Comparison of ENCODE assay signal across 29 mouse cellular contexts in the genomic region with DNA sequence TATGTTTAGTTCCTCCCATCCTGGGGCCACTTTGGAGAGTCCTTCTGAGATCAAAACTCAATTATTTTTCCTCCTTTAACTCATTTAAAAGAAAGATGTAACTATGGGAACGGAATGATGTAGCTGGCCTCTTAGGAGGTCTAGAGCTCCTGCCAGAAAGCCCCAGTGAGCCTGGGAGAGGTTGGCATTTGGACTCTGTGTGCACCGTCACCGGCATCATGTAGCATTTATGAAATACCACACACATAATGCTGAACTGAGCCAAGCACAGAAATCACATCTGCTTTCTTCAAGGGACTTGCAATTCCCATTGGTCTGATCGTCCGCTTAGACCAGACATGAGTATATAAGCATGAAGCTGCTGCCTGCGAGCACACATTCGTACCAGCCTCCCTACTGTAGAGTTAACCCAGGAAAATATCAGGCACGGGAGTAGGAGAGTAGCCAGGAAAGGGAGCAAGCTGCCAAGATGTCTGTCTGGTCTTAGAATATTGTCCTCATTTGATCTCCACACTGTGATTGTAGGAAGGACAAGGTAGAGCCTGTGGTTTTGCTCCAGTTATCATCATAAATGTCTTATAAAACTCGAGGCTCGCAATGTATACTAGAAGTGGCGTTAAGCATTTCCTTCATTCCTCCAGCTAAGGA. TPM values are rescaled to one million over a fixed set of nuclear protein-coding genes. Genes with fewer than 3 reads are reported as not detected.
DNase-seq lines count a peak whose midpoint lies in the region; ATAC-seq and TF ChIP-seq lines count a peak whose summit lies in the region.
"Had no signal": no experiment of that assay in that cellular context is flagged by ENCODE, and none has a peak within 500 bp of the region (broad histone marks: within the 10 kb centered on the region; RNA-seq: fewer than 3 reads in every experiment).

No protein-coding gene starts in this region.

- H3K36me3 ChIP-seq in embryonic facial prominence, embryonic 14.5 days (ENCODE audit: control insufficient read depth, insufficient read depth, low read length) = no peaks in the 10 kb centered on the region
- no peaks in the 10 kb centered on the region for H3K36me3 ChIP-seq in embryonic facial prominence, embryonic 10.5 days (replicated peaks)
- H3K36me3 ChIP-seq in hindbrain, postnatal 0 days (ENCODE audit: insufficient read depth, low read length) = no peaks in the 10 kb centered on the region
- 0 out of 2 replicates have a peak, but pooled peaks cover 4% of the 10 kb centered on the region for H3K36me3 ChIP-seq in hindbrain, embryonic 13.5 days
- H3K36me3 ChIP-seq: forebrain, embryonic 10.5 days; forebrain, embryonic 15.5 days; hindbrain, embryonic 10.5 days; intestine, embryonic 15.5 days; midbrain, embryonic 13.5 days had no signal

- TF ChIP-seq POLR2A in brain, embryonic 14.5 days (IDR thresholded peaks at IDR 0.05; ENCODE audit: borderline replicate concordance, extremely low read depth, insufficient read depth, insufficient read length, poor library complexity, severe bottlenecking) = no peak

- peak; percentile 67 for ATAC-seq in embryonic facial prominence, embryonic 14.5 days (ENCODE audit: low read depth)
- 0 out of 2 replicates have a peak, but pooled peaks have one; percentile 40 for ATAC-seq in hindbrain, postnatal 0 days
- ATAC-seq in hindbrain, embryonic 13.5 days (ENCODE audit: low FRiP score) = no peak
- no peak for ATAC-seq in megakaryocyte, adult 5-6 weeks (ENCODE audit: poor library complexity, severe bottlenecking)
- ATAC-seq: CD4-positive, CD25-positive, alpha-beta regulatory T cell, adult 4 months; forebrain, embryonic 15.5 days; hindbrain, embryonic 16.5 days; intestine, embryonic 15.5 days; liver, postnatal 0 days; midbrain, embryonic 13.5 days had no signal

- H3K4me3 ChIP-seq in embryonic facial prominence, embryonic 14.5 days (ENCODE audit: low read depth, low read length) = no peak overlapping the region
- H3K4me3 ChIP-seq in embryonic facial prominence, embryonic 10.5 days = no peak overlapping the region
- H3K4me3 ChIP-seq in hindbrain, postnatal 0 days (ENCODE audit: low read length) = no peak overlapping the region
- no peak overlapping the region for H3K4me3 ChIP-seq in hindbrain, embryonic 13.5 days
- H3K4me3 ChIP-seq: forebrain, embryonic 10.5 days; forebrain, embryonic 15.5 days; hindbrain, embryonic 10.5 days; intestine, embryonic 15.5 days; layer of hippocampus, adult 2 months; left cerebral cortex, adult 2 months; megakaryocyte, embryonic 14.5 days; midbrain, embryonic 13.5 days had no signal

- peak; percentile 64 for DNase-seq in embryonic facial prominence, embryonic 14.5 days (ENCODE audit: low spot score)
- DNase-seq in embryonic facial prominence, embryonic 10.5 days (ENCODE audit: low spot score) = no peak
- DNase-seq in hindbrain, postnatal 0 days (ENCODE audit: low spot score) = peak; percentile 31
- peak; percentile 14 for DNase-seq in brain, embryonic 14.5 days (ENCODE audit: low read depth)
- DNase-seq in skeletal muscle tissue, adult 2 months (ENCODE audit: low read depth, low spot score) = peak; percentile 22
- DNase-seq: adrenal gland, postnatal 25 days; cerebellum, adult 9-11 months; kidney, adult 2 months; kidney, postnatal 36 days; liver, postnatal 0 days; lung, postnatal 36 days; thymus, postnatal 4 days had no signal

- WGBS in embryonic facial prominence, embryonic 14.5 days = 73% methylated on average over 11 of the region's 11 CpGs
- 90% methylated on average over 11 of the region's 11 CpGs for WGBS in embryonic facial prominence, embryonic 10.5 days
- WGBS in hindbrain, postnatal 0 days = 55% methylated on average over 11 of the region's 11 CpGs
- WGBS in hindbrain, embryonic 13.5 days = 86% methylated on average over 11 of the region's 11 CpGs

- no peak overlapping the region for H3K9ac ChIP-seq in embryonic facial prominence, embryonic 14.5 days (ENCODE audit: low read depth, low read length)
- H3K9ac ChIP-seq in hindbrain, postnatal 0 days (replicated peaks; ENCODE audit: low read length) = no peak overlapping the region
- H3K9ac ChIP-seq in hindbrain, embryonic 13.5 days = no peak overlapping the region
- H3K9ac ChIP-seq: forebrain, embryonic 15.5 days; intestine, embryonic 15.5 days; liver, postnatal 0 days; midbrain, embryonic 13.5 days had no signal

- peaks cover 6% of the 10 kb centered on the region; the same call in 1 of the 2 replicates for H3K4me1 ChIP-seq in embryonic facial prominence, embryonic 14.5 days (ENCODE audit: control insufficient read depth, insufficient read depth, low read length)
- H3K4me1 ChIP-seq in embryonic facial prominence, embryonic 10.5 days = 0 out of 2 replicates have a peak, but pooled peaks cover 5% of the 10 kb centered on the region
- H3K4me1 ChIP-seq in hindbrain, postnatal 0 days (ENCODE audit: insufficient read depth, low read length) = peaks cover 4% of the 10 kb centered on the region; the same call in 1 of the 2 replicates
- 0 out of 2 replicates have a peak, but pooled peaks cover 4% of the 10 kb centered on the region for H3K4me1 ChIP-seq in hindbrain, embryonic 13.5 days (replicated peaks)
- H3K4me1 ChIP-seq: forebrain, embryonic 10.5 days; forebrain, embryonic 15.5 days; hindbrain, embryonic 10.5 days; intestine, embryonic 15.5 days; megakaryocyte, embryonic 14.5 days; midbrain, embryonic 13.5 days had no signal

- H3K27ac ChIP-seq in embryonic facial prominence, embryonic 14.5 days (replicated peaks; ENCODE audit: low read depth, low read length) = peak overlapping the region; percentile 55
- no peak overlapping the region for H3K27ac ChIP-seq in embryonic facial prominence, embryonic 10.5 days (replicated peaks)
- H3K27ac ChIP-seq in hindbrain, postnatal 0 days = no peak overlapping the region
- H3K27ac ChIP-seq in hindbrain, embryonic 13.5 days = no peak overlapping the region
- H3K27ac ChIP-seq: forebrain, embryonic 10.5 days; forebrain, embryonic 15.5 days; hindbrain, embryonic 10.5 days; intestine, embryonic 15.5 days; layer of hippocampus, adult 2 months; left cerebral cortex, adult 2 months; midbrain, embryonic 13.5 days had no signal

- H3K27me3 ChIP-seq in embryonic facial prominence, embryonic 14.5 days (replicated peaks; ENCODE audit: control insufficient read depth, insufficient read depth, low read length) = no peaks in the 10 kb centered on the region
- H3K27me3 ChIP-seq in embryonic facial prominence, embryonic 10.5 days (replicated peaks; ENCODE audit: low read depth, poor library complexity, severe bottlenecking) = no peaks in the 10 kb centered on the region
- H3K27me3 ChIP-seq in hindbrain, postnatal 0 days (ENCODE audit: insufficient read depth, low read length) = no peaks in the 10 kb centered on the region
- H3K27me3 ChIP-seq in hindbrain, embryonic 13.5 days = no peaks in the 10 kb centered on the region
- H3K27me3 ChIP-seq: forebrain, embryonic 15.5 days; intestine, embryonic 15.5 days; megakaryocyte, embryonic 14.5 days; midbrain, embryonic 13.5 days had no signal

- no peak overlapping the region for H3K4me2 ChIP-seq in embryonic facial prominence, embryonic 14.5 days (ENCODE audit: low read depth, low read length)
- H3K4me2 ChIP-seq in hindbrain, postnatal 0 days (ENCODE audit: low read depth, low read length) = peak overlapping the region; percentile 9; the same call in 1 of the 2 replicates
- no peak overlapping the region for H3K4me2 ChIP-seq in hindbrain, embryonic 13.5 days
- H3K4me2 ChIP-seq: forebrain, embryonic 15.5 days; intestine, embryonic 15.5 days; liver, embryonic 11.5 days; midbrain, embryonic 13.5 days had no signal

- no peak for TF ChIP-seq CTCF in hindbrain, postnatal 0 days (IDR thresholded peaks at IDR 0.05; ENCODE audit: low read depth)
- TF ChIP-seq CTCF in brain, embryonic 14.5 days (IDR thresholded peaks at IDR 0.05; ENCODE audit: borderline replicate concordance, extremely low read depth, insufficient read depth, insufficient read length) = no peak

- no peaks in the 10 kb centered on the region for H3K9me3 ChIP-seq in embryonic facial prominence, embryonic 14.5 days (ENCODE audit: control insufficient read depth, low read length)
- no peaks in the 10 kb centered on the region for H3K9me3 ChIP-seq in embryonic facial prominence, embryonic 10.5 days
- H3K9me3 ChIP-seq in hindbrain, postnatal 0 days (ENCODE audit: low read length) = no peaks in the 10 kb centered on the region
- H3K9me3 ChIP-seq in hindbrain, embryonic 13.5 days = no peaks in the 10 kb centered on the region
- H3K9me3 ChIP-seq: forebrain, embryonic 10.5 days; forebrain, embryonic 15.5 days; hindbrain, embryonic 10.5 days; intestine, embryonic 15.5 days; midbrain, embryonic 13.5 days had no signal

RNA-seq across cellular contexts. Expression of a gene that starts 2.4 kb away (rescaled TPM):
- polyA plus RNA-seq in embryonic facial prominence, embryonic 14.5 days (2014; fragmentation: Nextera tagmentation; extraction: Ambion mirVana) = 17.6 and 17.9 TPM in 2 replicates
- polyA plus RNA-seq in embryonic facial prominence, embryonic 10.5 days (2016; fragmentation: Nextera tagmentation; extraction: Ambion mirVana) = 0.25 TPM in 1 of 2 replicates, not detected in the other
- 0.68 TPM in 1 of 2 replicates, not detected in the other for total RNA-seq in hindbrain, postnatal 0 days (2014; rRNA removed)
- not detected in 2 replicates for polyA plus RNA-seq in hindbrain, postnatal 0 days (2015; fragmentation: Nextera tagmentation; extraction: Ambion mirVana)
- polyA plus RNA-seq in hindbrain, embryonic 13.5 days (2015; fragmentation: Nextera tagmentation; extraction: Ambion mirVana) = 0.26 and 0.27 TPM in 2 replicates
- polyA plus RNA-seq in brain, embryonic 14.5 days (2012; rRNA removed) = 1.2 and 2.6 TPM in 2 replicates
- 1.1 and 1.6 TPM in 2 replicates for total RNA-seq in megakaryocyte, adult 5-6 weeks (2015)
- 1.5 and 2.0 TPM in 2 replicates for total RNA-seq in megakaryocyte, adult 5-6 weeks (2017)
- total RNA-seq: adrenal gland, postnatal 25 days had no signal
- polyA plus RNA-seq: CD4-positive, CD25-positive, alpha-beta regulatory T cell, adult 4 months; embryonic facial prominence, embryonic 11.5 days; intestine, embryonic 15.5 days; liver, postnatal 0 days; small intestine, adult 2 months had no signal

RNA-seq across cellular contexts. Expression of a gene that starts 48.5 kb away (rescaled TPM):
- 10.2 and 14.1 TPM in 2 replicates for polyA plus RNA-seq in embryonic facial prominence, embryonic 14.5 days (2014; fragmentation: Nextera tagmentation; extraction: Ambion mirVana)
- 3.1 and 4.3 TPM in 2 replicates for polyA plus RNA-seq in embryonic facial prominence, embryonic 10.5 days (2016; fragmentation: Nextera tagmentation; extraction: Ambion mirVana)
- total RNA-seq in hindbrain, postnatal 0 days (2014; rRNA removed) = 6.2 and 10.9 TPM in 2 replicates
- 12.7 and 12.8 TPM in 2 replicates for polyA plus RNA-seq in hindbrain, postnatal 0 days (2015; fragmentation: Nextera tagmentation; extraction: Ambion mirVana)
- 7.5 and 11.3 TPM in 2 replicates for polyA plus RNA-seq in hindbrain, embryonic 13.5 days (2015; fragmentation: Nextera tagmentation; extraction: Ambion mirVana)
- 6.7 and 7.0 TPM in 2 replicates for polyA plus RNA-seq in brain, embryonic 14.5 days (2012; rRNA removed)
- 37.9 and 43.7 TPM in 2 replicates for total RNA-seq in megakaryocyte, adult 5-6 weeks (2015)
- 32.1 and 39.6 TPM in 2 replicates for total RNA-seq in megakaryocyte, adult 5-6 weeks (2017)

RNA-seq across cellular contexts. Expression of a gene that starts 56.3 kb away (rescaled TPM):
- 1.00 and 1.7 TPM in 2 replicates for polyA plus RNA-seq in embryonic facial prominence, embryonic 14.5 days (2014; fragmentation: Nextera tagmentation; extraction: Ambion mirVana)
- polyA plus RNA-seq in embryonic facial prominence, embryonic 10.5 days (2016; fragmentation: Nextera tagmentation; extraction: Ambion mirVana) = 0.02 and 0.11 TPM in 2 replicates
- total RNA-seq in hindbrain, postnatal 0 days (2014; rRNA removed) = 7.9 and 10.6 TPM in 2 replicates
- polyA plus RNA-seq in hindbrain, postnatal 0 days (2015; fragmentation: Nextera tagmentation; extraction: Ambion mirVana) = 5.9 and 6.6 TPM in 2 replicates
- 1.2 and 2.6 TPM in 2 replicates for polyA plus RNA-seq in hindbrain, embryonic 13.5 days (2015; fragmentation: Nextera tagmentation; extraction: Ambion mirVana)
- polyA plus RNA-seq in brain, embryonic 14.5 days (2012; rRNA removed) = 0.82 and 2.7 TPM in 2 replicates
- total RNA-seq in megakaryocyte, adult 5-6 weeks (2015) = not detected in 2 replicates
- not detected in 2 replicates for total RNA-seq in megakaryocyte, adult 5-6 weeks (2017)
- polyA plus RNA-seq: CD4-positive, CD25-positive, alpha-beta regulatory T cell, adult 4 months; forebrain, embryonic 10.5 days; heart, embryonic 14.5 days; liver, postnatal 0 days; neural tube, embryonic 14.5 days; small intestine, adult 2 months had no signal

Comparison
In these comparisons a context has a peak if more than half of its experiments do, and no peak if none do; other contexts are left out.
1. ATAC-seq: peak in embryonic facial prominence, embryonic 14.5 days (single experiment) and hindbrain, postnatal 0 days (single experiment); none in hindbrain, embryonic 13.5 days (single experiment) and megakaryocyte, adult 5-6 weeks (single experiment).